Mouse (Mus musculus): ENCODE results near the gene Rnf39.
A peak's percentile ranks its signal among the peaks of the same experiment; 100 is the strongest.
"Not testable (repeated sequence)": the region's sequence is repeated elsewhere in the genome, so short reads cannot be mapped to it uniquely, and the experiment has no call there.

The Rnf39 gene

DNA sequence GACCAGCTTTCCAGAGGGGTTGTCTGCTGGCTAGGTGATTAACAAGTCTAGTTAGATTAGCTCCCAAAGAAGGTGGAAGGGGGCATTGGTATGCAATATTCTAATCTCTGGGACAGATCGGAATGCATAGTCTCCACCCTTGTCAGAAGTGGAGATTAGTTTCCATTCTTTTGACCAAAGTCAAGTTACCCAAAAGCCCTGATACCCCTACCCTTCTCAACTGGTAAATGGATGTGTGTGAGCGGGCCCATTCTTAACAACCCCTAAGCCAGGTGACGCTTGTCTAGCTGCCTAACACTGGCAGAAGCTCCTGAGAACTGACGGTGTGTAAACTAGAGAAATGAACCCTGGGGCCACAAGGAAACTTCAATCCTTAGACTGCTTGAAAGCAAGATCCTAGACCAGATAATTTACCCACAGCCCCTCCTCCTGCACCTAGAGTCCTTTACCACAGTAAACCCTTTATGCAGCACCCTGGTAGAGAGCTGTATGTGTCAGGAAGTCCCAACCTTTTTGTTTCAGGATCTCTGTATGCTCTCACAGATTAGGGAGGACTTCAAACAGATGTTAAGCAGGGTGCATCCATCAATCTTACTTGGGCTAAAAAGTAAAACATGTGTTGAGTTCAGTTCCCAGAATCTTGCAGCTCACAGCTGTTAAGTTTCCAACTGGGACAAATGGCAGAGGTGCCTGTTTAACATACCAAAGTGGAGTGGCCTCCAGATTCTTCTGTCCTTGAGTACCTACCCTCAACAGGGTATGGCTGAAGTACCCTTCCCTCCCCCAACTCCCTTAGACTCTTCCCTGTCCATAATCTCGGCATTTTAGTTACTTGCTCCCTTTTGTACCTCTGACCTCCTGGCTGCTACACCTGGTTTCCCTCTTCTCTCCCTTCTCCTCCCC lies 39.8 kb downstream of the Rnf39 start:
- peak; percentile 15 for DNase-seq (ENCODE audit: low spot score)

DNA sequence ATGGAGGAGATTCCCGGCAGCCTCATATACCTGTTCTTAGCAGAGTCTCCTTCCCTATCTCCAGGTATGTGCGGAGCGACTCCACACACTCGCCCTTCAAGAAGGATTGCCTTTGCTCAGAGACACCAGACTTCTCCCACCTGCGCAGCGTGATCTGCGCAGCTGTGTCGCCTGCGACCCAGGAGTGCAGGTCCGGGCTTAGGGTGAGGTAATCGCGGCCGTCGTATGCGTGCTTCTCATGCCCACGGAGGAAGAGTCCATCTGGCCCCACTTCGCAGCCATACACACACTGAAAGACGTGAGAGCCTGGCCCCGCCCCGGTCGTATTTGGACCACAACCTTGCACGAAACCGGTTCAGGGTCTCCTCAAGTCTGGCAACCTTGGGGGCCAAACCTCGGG lies 45.8 kb downstream of the Rnf39 start:
- DNase-seq (ENCODE audit: low spot score), result no peak

DNA sequence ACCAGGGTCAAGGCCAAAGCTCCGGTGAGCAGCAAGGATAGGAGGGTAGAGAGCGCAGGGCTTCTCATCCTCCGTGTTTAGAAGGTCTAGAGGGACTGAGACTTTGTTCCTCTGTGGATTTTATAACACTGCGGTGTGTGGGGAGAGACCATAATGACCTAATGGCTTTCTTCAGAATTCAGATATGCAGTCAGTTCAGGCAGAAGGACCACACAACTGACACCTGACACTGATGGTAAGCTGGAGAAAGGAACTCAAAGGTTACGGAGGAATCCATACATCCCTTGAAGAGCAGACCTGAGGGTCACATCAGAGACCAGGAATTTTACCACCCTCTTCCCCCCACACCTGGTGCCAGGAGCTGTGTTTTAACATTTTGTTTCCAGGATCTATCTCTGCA lies 46.7 kb downstream of the Rnf39 start, which contains the start of gene H2-M5:
Gene H2-M5 (minus strand): TSS at position 101 of the 400 bp plus-strand sequence.
- no peak for DNase-seq (ENCODE audit: low spot score)

DNA sequence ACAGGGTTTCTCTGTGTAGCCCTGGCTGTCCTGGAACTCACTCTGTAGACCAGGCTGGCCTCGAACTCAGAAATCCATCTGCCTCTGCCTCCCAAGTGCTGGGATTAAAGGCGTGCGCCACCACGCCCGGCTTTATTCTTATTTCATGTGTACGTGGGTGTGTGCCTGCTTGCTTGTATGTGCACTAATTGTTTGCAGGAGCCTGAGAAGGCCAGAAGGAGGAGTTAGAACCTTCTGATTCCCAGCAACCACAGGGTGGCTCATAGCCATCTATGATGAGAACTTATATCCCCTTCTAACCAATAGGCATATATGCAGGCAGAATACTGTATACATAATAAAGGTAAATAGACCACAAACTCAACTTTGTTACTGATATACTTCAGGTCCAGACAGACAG lies 47.9 kb downstream of the Rnf39 start:
- DNase-seq (ENCODE audit: low spot score), result not testable (repeated sequence)

DNA sequence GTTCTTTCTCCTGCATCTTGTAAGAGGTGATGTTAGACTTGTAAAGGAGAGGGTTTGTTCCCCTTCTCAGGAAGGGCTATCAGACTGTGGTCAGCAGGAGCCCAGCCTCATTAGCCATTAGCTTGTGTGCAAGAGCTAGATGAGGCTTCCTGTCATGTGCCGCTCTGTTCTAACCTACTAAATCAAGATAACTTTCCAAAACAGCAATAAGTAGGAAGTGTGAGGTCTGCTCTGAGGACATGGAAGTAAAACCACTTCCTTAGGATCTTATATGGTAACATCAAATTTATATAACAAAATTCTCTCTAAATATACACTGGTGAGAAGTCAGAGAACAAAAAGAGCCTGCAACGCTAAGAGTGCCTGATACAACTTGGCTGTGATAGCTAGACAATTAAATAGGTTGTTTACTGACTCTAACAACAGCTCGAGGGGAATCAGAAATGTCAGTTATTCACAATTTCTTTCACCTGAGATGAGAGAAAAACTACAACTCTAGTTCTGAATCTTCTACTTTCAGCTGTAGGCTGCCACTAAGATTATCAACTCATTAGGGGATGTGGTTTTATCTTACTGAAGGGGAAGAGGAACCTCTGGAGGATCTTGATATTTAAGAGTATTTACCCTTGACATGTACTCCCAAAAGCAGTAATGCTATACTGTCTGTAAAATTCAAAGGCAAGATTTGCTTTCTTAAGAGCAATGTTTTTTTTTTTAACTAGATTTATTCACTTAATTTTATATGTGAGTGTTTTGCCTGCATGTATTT lies 49.8 kb downstream of the Rnf39 start:
- DNase-seq (ENCODE audit: low spot score), result no peak

DNA sequence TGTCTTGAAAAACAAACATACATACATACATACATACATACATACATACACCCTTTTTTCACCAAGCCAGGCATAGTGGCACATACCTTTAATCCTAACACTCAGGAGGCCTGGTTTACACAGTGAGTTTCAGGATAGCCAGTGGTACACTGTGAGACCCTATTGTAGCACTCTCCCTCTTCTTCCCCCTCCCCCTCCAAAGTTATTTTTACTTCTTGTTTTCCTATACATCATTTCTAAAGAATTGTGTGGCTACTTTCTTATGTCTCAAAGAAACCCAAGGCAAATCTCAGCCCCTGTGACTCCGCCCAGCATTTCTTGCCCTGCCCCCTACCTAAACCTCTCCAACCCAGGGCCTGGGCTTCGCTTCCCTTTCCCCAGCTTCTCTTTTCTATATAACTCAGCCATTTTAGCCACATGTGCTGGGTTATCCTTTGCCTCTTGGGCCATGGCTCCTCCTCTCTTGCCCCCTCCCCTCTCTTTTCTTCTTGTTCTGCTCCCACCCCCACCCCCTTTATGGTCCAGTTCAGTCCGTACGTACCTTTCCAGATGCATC lies 51.1 kb downstream of the Rnf39 start:
- no peak for DNase-seq (ENCODE audit: low spot score)

DNA sequence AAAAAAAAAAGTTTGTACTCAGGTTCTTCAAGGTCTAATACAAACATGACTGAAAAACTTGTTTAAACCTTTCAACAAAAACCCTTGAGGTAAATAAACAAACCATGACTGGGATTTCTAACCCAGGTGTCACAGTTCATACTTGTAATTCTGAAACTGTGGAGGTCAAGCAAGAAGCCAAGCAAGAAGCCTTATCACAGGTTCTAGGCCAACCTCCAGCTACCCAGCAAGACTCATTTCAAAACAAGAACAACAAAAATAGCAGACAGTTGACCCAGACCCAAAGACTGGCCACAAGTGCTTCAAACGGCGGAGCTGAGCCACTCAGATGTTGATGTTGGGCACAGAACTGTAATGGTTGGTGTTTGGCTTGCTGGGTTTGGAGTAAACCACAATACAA lies 51.8 kb downstream of the Rnf39 start:
- no peak for DNase-seq (ENCODE audit: low spot score)

DNA sequence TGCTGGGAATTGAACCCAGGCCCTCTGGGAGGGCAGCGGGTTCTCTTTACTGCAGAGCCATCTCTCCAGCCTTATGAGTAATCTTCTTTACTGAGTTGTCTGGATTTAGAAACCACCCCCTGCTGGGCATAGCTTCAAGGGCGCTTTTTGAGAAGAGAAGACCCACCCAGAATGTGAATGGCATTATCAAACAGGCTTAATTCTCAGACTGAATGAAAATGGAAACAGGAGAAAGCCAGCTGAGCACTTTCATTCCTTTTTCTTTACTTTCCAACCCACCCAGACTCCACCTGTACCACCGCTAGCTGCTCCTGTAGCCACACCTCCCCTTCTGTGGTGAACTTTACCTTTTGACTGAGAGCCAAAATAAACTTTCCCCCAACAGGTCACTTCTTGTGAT lies 52.7 kb downstream of the Rnf39 start:
- no peak for DNase-seq (ENCODE audit: low spot score)

DNA sequence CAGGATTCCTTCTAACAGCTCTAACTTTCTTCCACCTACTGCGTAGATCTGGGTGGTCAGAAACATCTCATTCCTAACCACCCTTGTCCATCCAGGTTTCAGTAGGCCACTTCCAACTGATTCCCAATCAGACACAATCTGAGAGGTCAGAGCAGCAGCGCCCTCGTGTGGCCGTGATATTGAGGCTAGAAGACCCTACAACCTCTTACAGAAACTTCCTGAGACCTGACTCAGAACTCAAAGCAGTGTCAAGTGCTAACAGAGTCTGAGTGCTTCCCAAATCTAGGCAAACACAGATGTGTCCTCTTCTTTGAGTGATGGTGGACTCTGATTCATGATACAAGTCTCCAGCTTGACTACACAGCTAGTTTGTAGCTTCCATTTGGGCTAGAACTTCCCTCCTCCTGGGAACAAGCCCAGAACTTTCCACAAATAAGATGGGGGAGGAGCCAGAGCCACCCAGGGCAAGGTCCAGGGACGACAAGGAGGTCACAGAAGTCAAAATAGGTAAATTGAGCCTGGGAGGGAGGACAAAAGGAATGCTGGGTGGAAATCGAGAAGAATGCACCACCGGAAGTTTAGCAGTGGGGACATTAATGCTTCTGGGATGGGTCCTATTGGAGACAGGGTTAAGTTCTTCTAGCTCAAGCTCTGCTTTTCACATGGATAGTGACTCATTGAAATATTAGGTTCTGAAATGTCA lies 54.5 kb downstream of the Rnf39 start:
- DNase-seq (ENCODE audit: low spot score), result peak; percentile 93

Data from embryo, embryonic 10.5 days (tissue).